Mouse (Mus musculus) limb, embryonic 13.5 days (tissue): ENCODE measurements at regions not wholly inside any gene's neighbourhood (a gene's known extent, or its start where the extent isn't known, plus 50 kb on each side); places are given as distances from the start of the nearest gene placed in this dataset.

Experiments used
- ATAC-seq: fragments of 200-750 bp; cut with Nextera tagmentation; 2 replicates; pipeline ENCODE4 v1.8.0; 2017; ENCODE audit warnings: low read depth, moderate number of reproducible peaks, moderate TSS enrichment; ENCODE audit not compliant: low FRiP score
- H3K27ac ChIP-seq: fragments of 300-500 bp; sonication (generic); 2 replicates; pipeline ENCODE4 v1.5.1; 2015; ENCODE audit warnings: inconsistent platforms, mild to moderate bottlenecking, moderate library complexity
- H3K27me3 ChIP-seq: fragments of 300-500 bp; sonication (generic); 2 replicates; pipeline ENCODE4 v1.6.1; 2015; ENCODE audit warnings: mild to moderate bottlenecking, inconsistent platforms
- H3K36me3 ChIP-seq: fragments of 300-500 bp; sonication (generic); 2 replicates; pipeline ENCODE4 v1.6.1; 2015; ENCODE audit warnings: inconsistent platforms, mild to moderate bottlenecking, moderate library complexity
- H3K4me1 ChIP-seq: fragments of 300-500 bp; sonication (generic); 2 replicates; pipeline ENCODE4 v1.6.1; 2015; ENCODE audit warnings: inconsistent platforms
- H3K4me2 ChIP-seq: fragments of 300-500 bp; sonication (generic); replicated peaks from 2 replicates; pipeline ENCODE4 v1.6.1; 2015; ENCODE audit warnings: inconsistent platforms, mild to moderate bottlenecking, moderate library complexity
- H3K4me3 ChIP-seq: fragments of 300-500 bp; sonication (generic); 2 replicates; pipeline ENCODE4 v1.5.1; 2015; ENCODE audit warnings: moderate library complexity, mild to moderate bottlenecking, inconsistent platforms
- H3K9ac ChIP-seq: fragments of 300-500 bp; sonication (generic); 2 replicates; pipeline ENCODE4 v1.6.1; 2015; ENCODE audit warnings: mild to moderate bottlenecking, inconsistent platforms
- H3K9me3 ChIP-seq: fragments of 300-500 bp; sonication (generic); 2 replicates; pipeline ENCODE4 v1.6.1; 2016; ENCODE audit warnings: inconsistent platforms
- WGBS: fragments of 180-500 bp; shearing (Covaris S2); methylation state at CpG from one replicate; pipeline ENCODE4 v1.1.7; 2015; 5-methylcytosine and 5-hydroxymethylcytosine counted together

DNA sequence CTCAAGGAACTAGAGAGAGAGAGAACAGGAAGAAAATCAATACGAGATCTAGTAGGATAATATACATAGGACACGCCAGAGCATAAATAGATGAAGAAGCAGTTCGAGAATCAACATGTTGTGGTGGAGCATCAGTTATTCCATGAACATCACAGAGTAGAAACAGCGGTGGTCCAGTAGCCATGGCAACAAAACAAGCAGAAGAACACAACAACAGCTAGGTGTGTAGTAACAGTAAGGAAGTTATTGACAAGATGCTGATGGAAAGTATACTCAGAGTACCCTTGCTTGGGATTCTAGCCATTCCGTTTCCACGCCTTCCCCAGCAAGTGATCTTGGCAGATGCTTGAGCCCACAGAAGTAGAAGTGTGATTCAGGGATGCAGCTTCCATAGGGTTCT lies 317.3 kb upstream of the Klf3 start:
- no peaks in the 10 kb centered on the region for H3K27me3 ChIP-seq
- H3K4me2 ChIP-seq, result no peak overlapping the region
- peaks cover 5% of the 10 kb centered on the region; the same call in 1 of the 2 replicates for H3K4me1 ChIP-seq
- H3K4me3 ChIP-seq, result no peak overlapping the region
- 95% methylated on average over 6 of the region's 6 CpGs for WGBS
- H3K36me3 ChIP-seq, result no peaks in the 10 kb centered on the region
- no peak for ATAC-seq
- no peak overlapping the region for H3K27ac ChIP-seq
- H3K9ac ChIP-seq, result no peak overlapping the region
- peaks cover 4% of the 10 kb centered on the region; the same call in 1 of the 2 replicates for H3K9me3 ChIP-seq

GRCm38 (mm10) chr5:64486761-64487160 lies 316.4 kb upstream of the Klf3 start:
- Histone ChIP-seq H3K36me3 (no peaks in the 10 kb centered on the region), H3K9ac (no peak overlapping the region), H3K27me3 (no peaks in the 10 kb centered on the region), H3K4me3 (no peak overlapping the region), H3K4me1 (peaks cover 5% of the 10 kb centered on the region; the same call in 1 of the 2 replicates), H3K27ac (no peak overlapping the region), H3K9me3 (peaks cover 4% of the 10 kb centered on the region; the same call in 1 of the 2 replicates), H3K4me2 (no peak overlapping the region)
- 80% methylated on average over 1 of the region's 1 CpGs for WGBS
- no peak for ATAC-seq

DNA sequence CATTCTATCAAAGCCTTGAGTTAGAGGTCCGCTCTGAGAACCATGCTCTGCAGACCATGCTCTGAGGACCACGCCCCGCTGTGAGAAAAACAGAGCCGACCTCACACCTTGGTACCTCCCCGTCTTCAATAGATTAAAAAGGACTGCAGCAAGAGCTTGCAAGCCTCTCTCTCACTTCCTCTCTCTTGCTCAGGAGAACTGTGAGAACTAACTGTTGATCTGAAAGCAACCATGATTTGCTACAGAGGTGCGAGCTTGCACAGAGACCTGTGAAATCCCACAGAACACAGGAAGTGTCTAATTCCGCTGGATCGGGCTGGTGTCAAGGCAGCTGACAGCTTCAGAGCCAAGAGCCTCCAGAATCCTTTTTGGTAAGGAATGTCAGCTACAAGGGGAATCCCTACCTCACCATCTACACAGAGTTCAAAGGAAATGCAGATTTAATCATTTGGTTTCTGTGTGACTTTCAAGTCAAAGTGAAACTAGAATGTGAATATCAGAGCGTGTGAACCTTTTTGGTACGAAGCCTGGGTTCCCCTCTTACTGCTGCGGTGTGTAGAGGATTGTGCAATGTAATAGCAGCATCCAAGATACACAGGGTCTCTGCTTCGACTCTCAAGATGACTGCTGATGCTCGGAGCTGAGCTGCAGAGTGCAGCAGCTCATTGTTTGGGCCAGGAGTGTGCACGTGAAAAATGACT lies 315.3 kb upstream of the Klf3 start:
- Histone ChIP-seq H3K36me3 (no peaks in the 10 kb centered on the region), H3K4me1 (peaks cover 5% of the 10 kb centered on the region; the same call in 1 of the 2 replicates), H3K9me3 (peaks cover under 1% of the 10 kb centered on the region; the same call in 1 of the 2 replicates), H3K9ac (no peak overlapping the region), H3K27ac (no peak overlapping the region; the same call in 1 of the 2 replicates), H3K4me3 (no peak overlapping the region), H3K27me3 (no peaks in the 10 kb centered on the region), H3K4me2 (peak overlapping the region; percentile 30)
- ATAC-seq, result no peak
- WGBS, result 60% methylated on average over 14 of the region's 14 CpGs

DNA sequence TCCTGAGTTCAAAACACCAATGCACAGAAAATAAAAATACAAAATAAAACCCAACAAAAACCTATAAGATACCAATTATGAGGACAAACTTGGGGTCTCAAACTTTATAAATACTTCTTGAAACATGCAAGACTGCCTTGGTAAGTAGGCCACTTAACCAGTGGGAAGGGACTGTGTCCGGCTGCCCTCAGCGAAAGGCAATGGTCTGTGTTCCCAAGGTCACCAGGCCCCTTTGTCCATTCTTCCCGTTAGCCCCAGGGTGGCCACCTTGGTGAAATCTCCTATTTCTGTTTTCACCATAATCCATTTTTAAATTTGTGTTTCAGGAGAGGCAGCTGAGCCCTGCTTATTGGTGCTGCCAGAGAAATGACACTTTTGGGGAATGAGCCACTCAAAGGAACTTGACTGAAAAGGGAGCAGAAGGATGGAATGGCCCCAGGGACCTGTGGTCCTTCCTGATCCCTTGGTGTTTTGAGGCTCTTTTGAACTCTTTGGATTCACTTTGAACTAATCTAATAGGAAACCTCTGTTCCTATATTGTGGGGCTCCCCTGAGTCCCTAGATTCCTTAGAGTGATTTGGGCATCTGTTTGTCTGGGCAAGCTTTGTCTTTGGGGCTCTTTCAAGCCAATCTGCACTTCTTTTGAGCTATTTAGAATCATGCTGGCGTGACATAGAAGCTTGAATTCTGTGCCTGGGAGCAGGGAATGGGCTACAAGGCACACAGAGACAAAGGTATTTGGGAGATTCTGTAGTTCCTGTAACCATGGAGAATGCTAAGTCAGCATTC lies 313.3 kb upstream of the Klf3 start:
- no peaks in the 10 kb centered on the region for H3K36me3 ChIP-seq
- no peaks in the 10 kb centered on the region for H3K9me3 ChIP-seq
- ATAC-seq, result no peak
- no peaks in the 10 kb centered on the region for H3K27me3 ChIP-seq
- WGBS, result 89% methylated on average over 4 of the region's 4 CpGs
- no peak overlapping the region for H3K27ac ChIP-seq
- no peak overlapping the region for H3K4me2 ChIP-seq
- H3K4me1 ChIP-seq, result peaks cover 5% of the 10 kb centered on the region; the same call in 1 of the 2 replicates
- H3K9ac ChIP-seq, result no peak overlapping the region
- no peak overlapping the region for H3K4me3 ChIP-seq

GRCm38 (mm10) chr5:64490445-64490950 lies 312.7 kb upstream of the Klf3 start:
- ATAC-seq, result no peak
- H3K4me1 ChIP-seq, result peaks cover 5% of the 10 kb centered on the region; the same call in 1 of the 2 replicates
- no peak overlapping the region for H3K4me3 ChIP-seq
- H3K36me3 ChIP-seq, result no peaks in the 10 kb centered on the region
- 67% methylated on average over 5 of the region's 5 CpGs for WGBS
- no peaks in the 10 kb centered on the region for H3K9me3 ChIP-seq
- no peak overlapping the region for H3K9ac ChIP-seq
- H3K27me3 ChIP-seq, result no peaks in the 10 kb centered on the region
- no peak overlapping the region for H3K4me2 ChIP-seq
- H3K27ac ChIP-seq, result no peak overlapping the region

DNA sequence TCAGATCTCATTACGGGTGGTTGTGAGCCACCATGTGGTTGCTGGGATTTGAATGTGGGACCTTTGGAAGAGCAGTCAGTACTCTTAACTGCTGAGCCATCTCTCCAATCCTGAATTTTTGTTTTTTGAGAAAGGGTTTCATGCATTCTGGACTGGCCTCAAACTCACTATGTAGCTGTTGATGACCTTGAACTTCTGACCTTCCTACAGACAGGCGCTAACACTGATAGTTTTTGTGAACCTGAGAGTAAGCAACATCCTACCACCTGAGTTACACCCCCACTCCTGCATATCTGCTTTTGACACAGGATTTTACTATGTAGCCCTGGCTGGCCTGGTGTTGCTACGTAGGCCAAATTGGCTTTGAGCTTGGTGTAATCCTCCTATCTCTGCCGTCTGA lies 308.8 kb upstream of the Klf3 start:
- H3K27me3 ChIP-seq, result no peaks in the 10 kb centered on the region
- peaks cover 5% of the 10 kb centered on the region; the same call in 1 of the 2 replicates for H3K4me1 ChIP-seq
- no peak overlapping the region for H3K9ac ChIP-seq
- WGBS, result 93% methylated on average over 4 of the region's 4 CpGs
- no peaks in the 10 kb centered on the region for H3K9me3 ChIP-seq
- H3K4me2 ChIP-seq, result no peak overlapping the region
- no peaks in the 10 kb centered on the region for H3K36me3 ChIP-seq
- H3K27ac ChIP-seq, result no peak overlapping the region
- no peak overlapping the region for H3K4me3 ChIP-seq
- no peak for ATAC-seq

DNA sequence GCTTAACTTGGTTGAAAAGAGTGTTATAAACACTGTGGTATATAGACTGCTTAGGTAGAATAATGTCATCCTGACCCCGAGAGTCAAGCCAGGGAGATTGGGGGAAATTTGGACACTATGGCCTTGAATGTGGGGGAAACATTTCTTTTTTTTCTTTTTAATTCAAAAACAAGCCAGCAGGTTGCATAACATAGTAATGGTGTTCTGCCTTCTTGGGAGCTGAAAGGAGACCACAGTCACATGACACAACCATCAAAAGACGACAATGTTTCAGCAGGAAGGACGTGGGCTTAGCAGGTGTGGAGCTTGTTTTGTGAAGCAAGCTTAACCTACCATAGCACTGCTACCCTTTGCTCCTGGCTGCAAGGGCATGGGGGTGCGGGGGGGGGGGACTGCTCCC lies 306.3 kb upstream of the Klf3 start:
- H3K4me1 ChIP-seq, result no peaks in the 10 kb centered on the region
- no peaks in the 10 kb centered on the region for H3K27me3 ChIP-seq
- no peak for ATAC-seq
- no peaks in the 10 kb centered on the region for H3K36me3 ChIP-seq
- H3K9ac ChIP-seq, result no peak overlapping the region
- H3K27ac ChIP-seq, result no peak overlapping the region
- H3K4me3 ChIP-seq, result no peak overlapping the region
- no peaks in the 10 kb centered on the region for H3K9me3 ChIP-seq
- H3K4me2 ChIP-seq, result no peak overlapping the region
- 83% methylated on average over 4 of the region's 4 CpGs for WGBS

DNA sequence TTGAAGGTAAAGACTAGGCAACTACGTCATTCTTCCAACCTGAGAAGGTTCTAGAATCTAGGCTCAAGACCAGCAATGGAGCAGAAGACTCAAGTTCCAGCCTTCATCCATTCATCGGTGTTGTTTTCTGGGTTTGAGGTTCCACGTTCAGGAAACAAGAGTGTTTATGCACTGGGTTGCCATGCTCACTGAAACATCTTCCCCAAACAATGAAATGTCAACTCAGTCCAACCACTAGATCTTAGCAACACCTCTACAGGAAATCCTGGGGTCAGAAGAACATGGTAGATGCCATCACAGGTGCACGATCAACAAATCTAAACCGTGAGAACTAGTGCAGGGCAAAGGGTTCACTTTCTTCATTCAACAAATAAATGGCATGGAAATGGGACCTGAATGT lies 304.8 kb upstream of the Klf3 start:
- peaks cover 2% of the 10 kb centered on the region for H3K4me1 ChIP-seq
- no peaks in the 10 kb centered on the region for H3K36me3 ChIP-seq
- ATAC-seq, result no peak
- H3K27ac ChIP-seq, result no peak overlapping the region
- 96% methylated on average over 5 of the region's 5 CpGs for WGBS
- no peak overlapping the region for H3K4me2 ChIP-seq
- no peak overlapping the region for H3K4me3 ChIP-seq
- H3K27me3 ChIP-seq, result no peaks in the 10 kb centered on the region
- H3K9ac ChIP-seq, result no peak overlapping the region
- H3K9me3 ChIP-seq, result no peaks in the 10 kb centered on the region

- Histone ChIP-seq H3K36me3 (no peaks in the 10 kb centered on the region), H3K27ac (no peak overlapping the region), H3K4me1 (peaks cover 8% of the 10 kb centered on the region), H3K9ac (no peak overlapping the region), H3K4me2 (no peak overlapping the region), H3K4me3 (no peak overlapping the region), H3K27me3 (no peaks in the 10 kb centered on the region), H3K9me3 (no peaks in the 10 kb centered on the region)
- no peak for ATAC-seq
- 92% methylated on average over 3 of the region's 3 CpGs for WGBS
Observed at GRCm38 (mm10) chr5:64499131-64499530, 304.1 kb upstream of the Klf3 start.

GRCm38 (mm10) chr5:64500413-64500812 lies 302.8 kb upstream of the Klf3 start:
- no peak overlapping the region for H3K9ac ChIP-seq
- no peak for ATAC-seq
- H3K4me3 ChIP-seq, result no peak overlapping the region
- no peaks in the 10 kb centered on the region for H3K9me3 ChIP-seq
- H3K36me3 ChIP-seq, result no peaks in the 10 kb centered on the region
- H3K27me3 ChIP-seq, result no peaks in the 10 kb centered on the region
- WGBS, result 70% methylated on average over 8 of the region's 8 CpGs
- no peak overlapping the region for H3K4me2 ChIP-seq
- no peak overlapping the region for H3K27ac ChIP-seq
- H3K4me1 ChIP-seq, result peaks cover 19% of the 10 kb centered on the region

DNA sequence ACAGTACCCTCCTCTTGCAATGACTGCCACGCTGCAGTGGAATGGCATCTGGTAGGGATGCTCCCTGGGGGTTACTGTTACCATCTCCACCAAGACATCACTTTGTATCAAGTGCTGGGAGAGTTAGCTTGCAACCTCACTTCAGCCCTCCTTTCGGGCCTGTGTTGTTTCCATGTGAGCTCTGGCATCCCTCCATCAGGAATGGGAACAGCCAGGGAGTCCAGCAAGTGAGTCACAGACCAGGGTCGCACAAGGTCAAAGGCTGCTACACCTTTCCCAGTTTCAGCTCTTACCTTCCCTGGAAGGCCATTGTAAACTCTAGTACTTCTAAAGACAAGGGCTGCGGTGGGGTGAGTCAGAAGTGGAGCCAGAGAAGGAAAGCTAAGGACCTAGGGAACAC lies 302.3 kb upstream of the Klf3 start:
- peaks cover 23% of the 10 kb centered on the region for H3K4me1 ChIP-seq
- no peak overlapping the region for H3K4me3 ChIP-seq
- no peaks in the 10 kb centered on the region for H3K36me3 ChIP-seq
- no peaks in the 10 kb centered on the region for H3K27me3 ChIP-seq
- H3K9ac ChIP-seq, result no peak overlapping the region
- H3K27ac ChIP-seq, result no peak overlapping the region
- no peaks in the 10 kb centered on the region for H3K9me3 ChIP-seq
- ATAC-seq, result no peak
- no peak overlapping the region for H3K4me2 ChIP-seq
- 81% methylated on average over 4 of the region's 4 CpGs for WGBS

- H3K9ac ChIP-seq, result no peak overlapping the region
- no peak overlapping the region for H3K27ac ChIP-seq
- H3K4me2 ChIP-seq, result no peak overlapping the region
- H3K36me3 ChIP-seq, result no peaks in the 10 kb centered on the region
- no peak for ATAC-seq
- no peaks in the 10 kb centered on the region for H3K9me3 ChIP-seq
- H3K4me3 ChIP-seq, result no peak overlapping the region
- H3K27me3 ChIP-seq, result no peaks in the 10 kb centered on the region
- H3K4me1 ChIP-seq, result peaks cover 32% of the 10 kb centered on the region
- 57% methylated on average over 5 of the region's 5 CpGs for WGBS
Observed at GRCm38 (mm10) chr5:64501746-64502145, 301.4 kb upstream of the Klf3 start.
